Mouse (Mus musculus): Measurements from ENCODE around the gene Emp1.

Emp1 gene

GRCm38 (mm10) chr6:135364041-135364745 is 1.8 kb downstream of the Emp1 start:
- DNase-seq: no peak

GRCm38 (mm10) chr6:135364891-135365301 is 2.6 kb downstream of the Emp1 start:
- DNase-seq: no peak

- no peak for DNase-seq
Observed at GRCm38 (mm10) chr6:135365614-135366013, 3.3 kb downstream of the Emp1 start.

GRCm38 (mm10) chr6:135368230-135368629 is 5.9 kb downstream of the Emp1 start:
- no peak for DNase-seq

- peak; percentile 20 for DNase-seq
Observed at GRCm38 (mm10) chr6:135369551-135369968, 7.2 kb downstream of the Emp1 start.

- DNase-seq: no peak
Observed at GRCm38 (mm10) chr6:135370954-135371353, 8.6 kb downstream of the Emp1 start.

GRCm38 (mm10) chr6:135373357-135373756 is 11.0 kb downstream of the Emp1 start:
- no peak for DNase-seq

GRCm38 (mm10) chr6:135375818-135376217 is 13.5 kb downstream of the Emp1 start:
- no peak for DNase-seq

- DNase-seq: no peak
Observed at GRCm38 (mm10) chr6:135376248-135376647, 13.9 kb downstream of the Emp1 start.

GRCm38 (mm10) chr6:135377583-135378319 is 15.4 kb downstream of the Emp1 start:
- peak; percentile 49 for DNase-seq

- no peak for DNase-seq
Observed at GRCm38 (mm10) chr6:135383919-135384318, 21.6 kb downstream of the Emp1 start.

GRCm38 (mm10) chr6:135385738-135386459 is 23.6 kb downstream of the Emp1 start:
- DNase-seq: no peak

GRCm38 (mm10) chr6:135387653-135388052 is 25.3 kb downstream of the Emp1 start:
- no peak for DNase-seq

GRCm38 (mm10) chr6:135388711-135389110 is 26.4 kb downstream of the Emp1 start:
- DNase-seq: no peak

GRCm38 (mm10) chr6:135390398-135390797 is 28.1 kb downstream of the Emp1 start:
- DNase-seq: no peak

GRCm38 (mm10) chr6:135395375-135395774 is 33.0 kb downstream of the Emp1 start:
- no peak for DNase-seq

- peak; percentile 40 for DNase-seq
Observed at GRCm38 (mm10) chr6:135397089-135397488, 34.7 kb downstream of the Emp1 start.

- no peak for DNase-seq
Observed at GRCm38 (mm10) chr6:135397788-135398187, 35.4 kb downstream of the Emp1 start.

- DNase-seq: no peak
Observed at GRCm38 (mm10) chr6:135398801-135399200, 36.5 kb downstream of the Emp1 start.

GRCm38 (mm10) chr6:135400306-135400705 is 38.0 kb downstream of the Emp1 start:
- peak; percentile 71 for DNase-seq

- DNase-seq: peak; percentile 31
Observed at GRCm38 (mm10) chr6:135405093-135405492, 42.7 kb downstream of the Emp1 start.

- no peak for DNase-seq
Observed at GRCm38 (mm10) chr6:135407323-135407722, 45.0 kb downstream of the Emp1 start.

- DNase-seq: no peak
Observed at GRCm38 (mm10) chr6:135411712-135412319, 49.5 kb downstream of the Emp1 start.

Data from liver (tissue).